Mouse (Mus musculus): ENCODE measurements around the gene Sh3rf1.

The Sh3rf1 gene

GRCm38 (mm10) chr8:61259526-61259925, 35.9 kb downstream of the Sh3rf1 start:
- DNase-seq (ENCODE audit: inconsistent age in 2 of 2, low spot score in 1 of 2): no peak

- DNase-seq (ENCODE audit: inconsistent age in 2 of 2, low spot score in 1 of 2): no peak
These were observed 36.9 kb downstream of the Sh3rf1 start for GRCm38 (mm10) chr8:61260530-61260929.

GRCm38 (mm10) chr8:61261374-61261773, 37.7 kb downstream of the Sh3rf1 start:
- DNase-seq (ENCODE audit: inconsistent age in 2 of 2, low spot score in 1 of 2): no peak

GRCm38 (mm10) chr8:61263691-61264090, 40.0 kb downstream of the Sh3rf1 start:
- no peak for DNase-seq (ENCODE audit: inconsistent age in 2 of 2, low spot score in 1 of 2)

GRCm38 (mm10) chr8:61264881-61265280, 41.2 kb downstream of the Sh3rf1 start:
- no peak for DNase-seq (ENCODE audit: inconsistent age in 2 of 2, low spot score in 1 of 2)

GRCm38 (mm10) chr8:61265390-61265789, 41.7 kb downstream of the Sh3rf1 start:
- DNase-seq (ENCODE audit: inconsistent age in 2 of 2, low spot score in 1 of 2): peak; percentile 75 to 86

GRCm38 (mm10) chr8:61267061-61267460, 43.4 kb downstream of the Sh3rf1 start:
- DNase-seq (ENCODE audit: inconsistent age in 2 of 2, low spot score in 1 of 2): no peak

- no peak for DNase-seq (ENCODE audit: inconsistent age in 2 of 2, low spot score in 1 of 2)
These were observed 44.0 kb downstream of the Sh3rf1 start for GRCm38 (mm10) chr8:61267692-61268091.

- no peak for DNase-seq (ENCODE audit: inconsistent age in 2 of 2, low spot score in 1 of 2)
These were observed 44.7 kb downstream of the Sh3rf1 start for GRCm38 (mm10) chr8:61268233-61268916.

GRCm38 (mm10) chr8:61270016-61270415, 46.3 kb downstream of the Sh3rf1 start:
- no peak for DNase-seq (ENCODE audit: inconsistent age in 2 of 2, low spot score in 1 of 2)

- DNase-seq (ENCODE audit: inconsistent age in 2 of 2, low spot score in 1 of 2): no peak
These were observed 46.9 kb downstream of the Sh3rf1 start for GRCm38 (mm10) chr8:61270541-61270940.

- no peak for DNase-seq (ENCODE audit: inconsistent age in 2 of 2, low spot score in 1 of 2)
These were observed 47.3 kb downstream of the Sh3rf1 start for GRCm38 (mm10) chr8:61270961-61271360.

- DNase-seq (ENCODE audit: inconsistent age in 2 of 2, low spot score in 1 of 2): no peak
These were observed 49.2 kb downstream of the Sh3rf1 start for GRCm38 (mm10) chr8:61272838-61273237.

GRCm38 (mm10) chr8:61273307-61274221, 49.9 kb downstream of the Sh3rf1 start:
- no peak for DNase-seq (ENCODE audit: inconsistent age in 2 of 2, low spot score in 1 of 2)

GRCm38 (mm10) chr8:61274602-61275462, 51.2 kb downstream of the Sh3rf1 start:
- DNase-seq (ENCODE audit: inconsistent age in 2 of 2, low spot score in 1 of 2): peak in 1 of 2 experiments; percentile 35

GRCm38 (mm10) chr8:61275463-61276356, 52.0 kb downstream of the Sh3rf1 start:
- DNase-seq (ENCODE audit: inconsistent age in 2 of 2, low spot score in 1 of 2): no peak

GRCm38 (mm10) chr8:61276397-61276796, 52.7 kb downstream of the Sh3rf1 start:
- DNase-seq (ENCODE audit: inconsistent age in 2 of 2, low spot score in 1 of 2): no peak

- no peak for DNase-seq (ENCODE audit: inconsistent age in 2 of 2, low spot score in 1 of 2)
These were observed 55.4 kb downstream of the Sh3rf1 start for GRCm38 (mm10) chr8:61279030-61279429.

GRCm38 (mm10) chr8:61282303-61283168, 58.9 kb downstream of the Sh3rf1 start:
- no peak for DNase-seq (ENCODE audit: inconsistent age in 2 of 2, low spot score in 1 of 2)

All from adrenal gland, adult (tissue).